Mouse (Mus musculus): ENCODE data around the gene Spatc1l. TPM values are rescaled to one million over a fixed set of nuclear protein-coding genes. Genes with fewer than 3 reads are reported as not detected.
A peak's percentile ranks its signal among the peaks of the same experiment; 100 is the strongest.

The Spatc1l gene
- total RNA-seq, 2 experiments from 2014 or later: not detected

- no peak for DNase-seq (ENCODE audit: extremely low spot score in 1 of 2, low spot score in 2 of 2)
- H3K27ac ChIP-seq: no peak overlapping the region
- no peak overlapping the region for H3K4me3 ChIP-seq
- TF ChIP-seq CTCF (IDR thresholded peaks at IDR 0.05): peak; percentile 44
- intact Hi-C loops (cut with DNase I): loop anchor here (5.0 kb wide), 1 partner anchor 182 kb away; no protein-coding TSS in a partner anchor
Measured at GRCm38 (mm10) chr10:76550458-76550857, 11.6 kb upstream of the Spatc1l start.

- H3K27ac ChIP-seq: no peak overlapping the region
- no peak overlapping the region for H3K4me3 ChIP-seq
- no peak for DNase-seq (ENCODE audit: extremely low spot score in 1 of 2, low spot score in 2 of 2)
- intact Hi-C loops (cut with DNase I): loop anchor here (5.0 kb wide), 1 partner anchor 181 kb away; no protein-coding TSS in a partner anchor
- no peak for TF ChIP-seq CTCF (IDR thresholded peaks at IDR 0.05)
Measured at GRCm38 (mm10) chr10:76551556-76551955, 10.5 kb upstream of the Spatc1l start.

- intact Hi-C loops (cut with DNase I): loop anchor here (5.0 kb wide), 1 partner anchor 178 kb away; no protein-coding TSS in a partner anchor
- Histone ChIP-seq H3K27ac (no peak overlapping the region), H3K4me3 (no peak overlapping the region)
- DNase-seq (ENCODE audit: extremely low spot score in 1 of 2, low spot score in 2 of 2): no peak
- no peak for TF ChIP-seq CTCF (IDR thresholded peaks at IDR 0.05)
Measured at GRCm38 (mm10) chr10:76554061-76554460, 8.0 kb upstream of the Spatc1l start.

- intact Hi-C loops (cut with DNase I): no loop called here
- no peak for DNase-seq (ENCODE audit: extremely low spot score in 1 of 2, low spot score in 2 of 2)
- TF ChIP-seq CTCF (IDR thresholded peaks at IDR 0.05): no peak
- Histone ChIP-seq H3K27ac (no peak overlapping the region), H3K4me3 (no peak overlapping the region)
Measured at GRCm38 (mm10) chr10:76569996-76570685, 8.1 kb downstream of the Spatc1l start.

GRCm38 (mm10) chr10:76571070-76571469 lies 9.0 kb downstream of the Spatc1l start:
- no peak for TF ChIP-seq CTCF (IDR thresholded peaks at IDR 0.05)
- H3K4me3 ChIP-seq: no peak overlapping the region
- intact Hi-C loops (cut with DNase I): no loop called here
- no peak overlapping the region for H3K27ac ChIP-seq
- DNase-seq (ENCODE audit: extremely low spot score in 1 of 2, low spot score in 2 of 2): no peak

- Histone ChIP-seq H3K27ac (no peak overlapping the region), H3K4me3 (no peak overlapping the region)
- TF ChIP-seq CTCF (IDR thresholded peaks at IDR 0.05): no peak
- intact Hi-C loops (cut with DNase I): no loop called here
- no peak for DNase-seq (ENCODE audit: extremely low spot score in 1 of 2, low spot score in 2 of 2)
Measured at GRCm38 (mm10) chr10:76572151-76572550, 10.1 kb downstream of the Spatc1l start.

- TF ChIP-seq CTCF (IDR thresholded peaks at IDR 0.05): no peak
- Histone ChIP-seq H3K4me3 (no peak within 1 kb of the TSS), H3K27ac (no peak within 1 kb of the TSS)
- intact Hi-C loops (cut with DNase I): no loop called here
- no peak for DNase-seq (ENCODE audit: extremely low spot score in 1 of 2, low spot score in 2 of 2)
Measured at GRCm38 (mm10) chr10:76575374-76575773, 13.3 kb downstream of the Spatc1l start, which contains the start of gene Ftcd. Ftcd (plus strand) TSS chr10:76575648.

- Histone ChIP-seq H3K27ac (no peak overlapping the region), H3K4me3 (no peak overlapping the region)
- DNase-seq (ENCODE audit: extremely low spot score in 1 of 2, low spot score in 2 of 2): no peak
- intact Hi-C loops (cut with DNase I): no loop called here
- no peak for TF ChIP-seq CTCF (IDR thresholded peaks at IDR 0.05)
Measured at GRCm38 (mm10) chr10:76576920-76577319, 14.8 kb downstream of the Spatc1l start.

GRCm38 (mm10) chr10:76584138-76584537 lies 22.1 kb downstream of the Spatc1l start:
- intact Hi-C loops (cut with DNase I): no loop called here
- Histone ChIP-seq H3K4me3 (no peak overlapping the region), H3K27ac (no peak overlapping the region)
- no peak for TF ChIP-seq CTCF (IDR thresholded peaks at IDR 0.05)
- no peak for DNase-seq (ENCODE audit: extremely low spot score in 1 of 2, low spot score in 2 of 2)

GRCm38 (mm10) chr10:76586190-76586589 lies 24.1 kb downstream of the Spatc1l start:
- DNase-seq (ENCODE audit: extremely low spot score in 1 of 2, low spot score in 2 of 2): no peak
- TF ChIP-seq CTCF (IDR thresholded peaks at IDR 0.05): no peak
- Histone ChIP-seq H3K27ac (no peak overlapping the region), H3K4me3 (no peak overlapping the region)
- intact Hi-C loops (cut with DNase I): no loop called here

GRCm38 (mm10) chr10:76590197-76590596 lies 28.1 kb downstream of the Spatc1l start:
- H3K4me3 ChIP-seq: no peak overlapping the region
- TF ChIP-seq CTCF (IDR thresholded peaks at IDR 0.05): no peak
- no peak overlapping the region for H3K27ac ChIP-seq
- DNase-seq (ENCODE audit: extremely low spot score in 1 of 2, low spot score in 2 of 2): no peak
- intact Hi-C loops (cut with DNase I): no loop called here

GRCm38 (mm10) chr10:76596338-76596737 lies 34.3 kb downstream of the Spatc1l start:
- Histone ChIP-seq H3K27ac (no peak overlapping the region), H3K4me3 (no peak overlapping the region)
- no peak for TF ChIP-seq CTCF (IDR thresholded peaks at IDR 0.05)
- intact Hi-C loops (cut with DNase I): no loop called here
- no peak for DNase-seq (ENCODE audit: extremely low spot score in 1 of 2, low spot score in 2 of 2)

GRCm38 (mm10) chr10:76602690-76603089 lies 40.6 kb downstream of the Spatc1l start:
- intact Hi-C loops (cut with DNase I): no loop called here
- H3K4me3 ChIP-seq: no peak overlapping the region
- DNase-seq (ENCODE audit: extremely low spot score in 1 of 2, low spot score in 2 of 2): no peak
- H3K27ac ChIP-seq: no peak overlapping the region
- no peak for TF ChIP-seq CTCF (IDR thresholded peaks at IDR 0.05)
